In the genomic region with DNA sequence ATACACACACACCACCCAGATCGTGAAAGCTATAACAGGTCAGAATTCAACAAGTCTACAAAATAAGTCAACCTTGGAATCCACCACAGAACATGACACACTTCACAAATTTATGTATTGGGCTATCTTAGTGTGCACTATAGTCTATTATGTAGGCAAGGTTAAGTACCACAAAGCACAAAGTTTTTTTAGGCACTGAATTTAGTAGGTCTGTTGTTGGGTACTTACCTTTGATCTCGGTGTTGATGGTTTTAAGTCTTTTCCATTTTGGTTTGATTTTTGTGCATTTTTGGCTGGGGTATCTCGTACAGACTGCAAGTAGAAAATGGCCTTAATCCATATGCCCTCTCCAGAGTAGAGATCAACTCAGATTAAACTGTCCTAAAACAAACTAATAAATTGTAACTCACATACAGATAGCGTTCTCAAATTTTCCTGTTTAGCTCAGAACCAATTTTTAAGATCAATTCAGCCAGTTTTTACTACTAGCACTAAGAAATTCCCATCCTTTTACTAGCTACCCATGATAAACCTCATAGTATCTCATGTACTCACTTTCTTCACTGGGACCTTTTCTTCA, we compare ENCODE assay signal across 29 mouse cellular contexts. TPM values are rescaled to one million over a fixed set of nuclear protein-coding genes. Genes with fewer than 3 reads are reported as not detected.
"Had no signal": no experiment of that assay in that cellular context is flagged by ENCODE, and none has a peak within 500 bp of the region (broad histone marks: within the 10 kb centered on the region; RNA-seq: fewer than 3 reads in every experiment).

No protein-coding gene starts in this region.

- H3K4me3 ChIP-seq: gastrocnemius, adult 2 months; heart, embryonic 10.5 days; heart, embryonic 12.5 days; hindbrain, embryonic 10.5 days; hindbrain, embryonic 12.5 days; layer of hippocampus, adult 2 months; left cerebral cortex, adult 2 months; limb, embryonic 10.5 days; limb, embryonic 12.5 days; liver, embryonic 13.5 days; liver, embryonic 15.5 days had no signal

- DNase-seq: gastrocnemius, adult 2 months; gastrocnemius, postnatal 10 days; gastrocnemius, postnatal 25 days; heart, adult 18-20 months; heart, postnatal 10 days; heart, postnatal 4 days; kidney, adult 18-20 months; kidney, adult 8-10 months; kidney, postnatal 10 days; kidney, postnatal 25 days; kidney, postnatal 4 days; liver; liver, embryonic 13.5 days had no signal

- H3K27me3 ChIP-seq: heart, embryonic 12.5 days; hindbrain, embryonic 12.5 days; limb, embryonic 12.5 days; liver, embryonic 13.5 days; liver, embryonic 15.5 days had no signal

- H3K27ac ChIP-seq: gastrocnemius, adult 2 months; heart, embryonic 10.5 days; hindbrain, embryonic 10.5 days; hindbrain, embryonic 12.5 days; hindbrain, embryonic 14.5 days; layer of hippocampus, adult 2 months; left cerebral cortex, adult 2 months; limb, embryonic 10.5 days; limb, embryonic 12.5 days; liver, embryonic 13.5 days; liver, embryonic 15.5 days had no signal

- H3K4me1 ChIP-seq: heart, embryonic 10.5 days; heart, embryonic 12.5 days had no signal

- H3K9ac ChIP-seq: heart, embryonic 12.5 days; hindbrain, embryonic 12.5 days; hindbrain, embryonic 14.5 days; limb, embryonic 12.5 days; liver, embryonic 13.5 days; liver, embryonic 15.5 days had no signal

- H3K9me3 ChIP-seq: heart, embryonic 10.5 days; heart, embryonic 12.5 days; hindbrain, embryonic 10.5 days; hindbrain, embryonic 12.5 days; limb, embryonic 10.5 days; limb, embryonic 12.5 days; liver, embryonic 13.5 days; liver, embryonic 15.5 days had no signal

- ATAC-seq: hindbrain, embryonic 16.5 days; inflammation-experienced regulatory T-cells, adult 6 months; intestine, postnatal 0 days had no signal

- H3K4me2 ChIP-seq: heart, embryonic 12.5 days; hindbrain, embryonic 12.5 days; hindbrain, embryonic 14.5 days; limb, embryonic 12.5 days; liver, embryonic 11.5 days; liver, embryonic 13.5 days; liver, embryonic 15.5 days had no signal

RNA-seq across cellular contexts. Expression of gene Fgf18, which starts 9.3 kb away (rescaled TPM):
- polyA plus RNA-seq: inflammation-experienced regulatory T-cells, adult 6 months had no signal

RNA-seq across cellular contexts. Expression of gene Tlx3, which starts 46.9 kb away (rescaled TPM):
- polyA plus RNA-seq: heart, embryonic 12.5 days; heart, embryonic 16.5 days; inflammation-experienced regulatory T-cells, adult 6 months; intestine, postnatal 0 days; kidney, embryonic 14.5 days; limb, embryonic 10.5 days; liver, embryonic 11.5 days; liver, embryonic 13.5 days; liver, embryonic 15.5 days had no signal
